Mouse (Mus musculus): ENCODE measurements around the gene Gas2l3. TPM values are rescaled to one million over a fixed set of nuclear protein-coding genes. Genes with fewer than 3 reads are reported as not detected.
A peak's percentile ranks its signal among the peaks of the same experiment; 100 is the strongest.

The Gas2l3 gene
- polyA plus RNA-seq, 1 experiment = 0.11 TPM

GRCm38 (mm10) chr10:89453068-89453641 lies 9.4 kb upstream of the Gas2l3 start:
- Histone ChIP-seq H3K36me3 (ENCODE audit: control insufficient read depth) (no peaks in the 10 kb centered on the region), H3K4me3 (replicated peaks) (peak overlapping the region; percentile 20), H3K4me1 (ENCODE audit: control insufficient read depth) (peaks cover 3% of the 10 kb centered on the region; the same call in 1 of the 2 replicates), H3K27me3 (ENCODE audit: control insufficient read depth) (no peaks in the 10 kb centered on the region; the same call in 1 of the 2 replicates), H3K9me3 (ENCODE audit: control insufficient read depth, low read length) (no peaks in the 10 kb centered on the region)
- no peak for TF ChIP-seq TAL1 (IDR thresholded peaks at IDR 0.05; ENCODE audit: low read length)
- no peak for TF ChIP-seq GATA1 (IDR thresholded peaks at IDR 0.05; ENCODE audit: low read length)

DNA sequence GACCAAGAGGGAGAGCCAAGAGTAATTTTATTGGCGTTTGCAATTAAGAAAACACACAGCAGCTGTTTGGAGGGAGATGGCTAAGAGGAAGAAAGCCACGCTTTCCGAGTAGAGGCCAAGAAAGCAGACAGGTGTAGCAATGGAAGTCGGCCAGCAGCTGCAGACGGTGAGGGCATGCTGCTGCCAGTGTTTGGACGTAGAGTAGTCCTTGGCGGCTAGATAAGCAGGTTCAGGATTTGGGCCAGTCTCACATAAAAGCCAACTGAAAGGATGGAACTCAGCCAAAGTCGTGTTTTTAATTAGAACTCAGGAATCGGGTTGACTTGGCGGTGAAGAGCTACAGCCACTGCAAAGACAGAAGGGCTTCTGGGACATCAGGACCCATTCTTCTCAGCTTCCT lies 6.6 kb upstream of the Gas2l3 start:
- TF ChIP-seq GATA1 (IDR thresholded peaks at IDR 0.05; ENCODE audit: low read length) (no peak), TAL1 (IDR thresholded peaks at IDR 0.05; ENCODE audit: low read length) (no peak)
- H3K9me3 ChIP-seq (ENCODE audit: control insufficient read depth, low read length) = no peaks in the 10 kb centered on the region
- H3K27me3 ChIP-seq (ENCODE audit: control insufficient read depth) = no peaks in the 10 kb centered on the region; the same call in 1 of the 2 replicates
- peaks cover 3% of the 10 kb centered on the region; the same call in 1 of the 2 replicates for H3K4me1 ChIP-seq (ENCODE audit: control insufficient read depth)
- no peaks in the 10 kb centered on the region for H3K36me3 ChIP-seq (ENCODE audit: control insufficient read depth)
- no peak overlapping the region for H3K4me3 ChIP-seq (replicated peaks)

- peak overlapping the region; percentile 98 for H3K4me3 ChIP-seq (replicated peaks)
- H3K4me1 ChIP-seq (ENCODE audit: control insufficient read depth) = peaks cover 35% of the 10 kb centered on the region
- no peaks in the 10 kb centered on the region for H3K9me3 ChIP-seq (ENCODE audit: control insufficient read depth, low read length)
- no peaks in the 10 kb centered on the region for H3K27me3 ChIP-seq (ENCODE audit: control insufficient read depth)
- TF ChIP-seq TAL1 (IDR thresholded peaks at IDR 0.05; ENCODE audit: low read length) (no peak), GATA1 (IDR thresholded peaks at IDR 0.05; ENCODE audit: low read length) (no peak)
- H3K36me3 ChIP-seq (ENCODE audit: control insufficient read depth) = peaks cover 17% of the 10 kb centered on the region
Measured at GRCm38 (mm10) chr10:89444381-89444780, 614 bp upstream of the Gas2l3 start.

DNA sequence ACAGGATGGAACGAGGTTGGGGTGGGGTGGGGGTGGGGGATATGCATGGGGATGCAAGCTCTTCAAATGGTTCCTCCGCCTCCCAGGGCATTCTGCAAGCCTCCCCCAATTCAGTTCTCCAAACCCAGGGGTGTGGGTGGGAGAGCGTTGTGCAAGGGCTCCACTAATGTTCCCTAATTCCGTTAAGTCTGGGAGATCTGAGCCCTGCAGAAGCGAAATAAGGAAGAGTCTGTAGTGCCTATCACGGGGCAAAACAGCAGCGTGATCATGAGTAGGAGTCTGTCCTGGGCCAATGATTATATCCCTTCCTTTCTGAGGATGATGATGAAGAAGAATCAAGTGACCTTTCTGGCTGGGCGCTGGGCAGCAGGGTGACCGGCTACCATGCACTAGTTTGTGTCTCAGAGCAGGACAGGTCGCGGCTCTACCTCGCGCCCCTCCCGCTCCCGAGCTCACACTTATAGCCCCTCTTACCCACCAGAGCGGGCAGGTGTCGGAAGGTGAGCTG lies 598 bp downstream of the Gas2l3 start:
- peaks cover 39% of the 10 kb centered on the region for H3K4me1 ChIP-seq (ENCODE audit: control insufficient read depth)
- H3K36me3 ChIP-seq (ENCODE audit: control insufficient read depth) = peaks cover 25% of the 10 kb centered on the region
- no peaks in the 10 kb centered on the region for H3K27me3 ChIP-seq (ENCODE audit: control insufficient read depth)
- peak overlapping the region; percentile 98 for H3K4me3 ChIP-seq (replicated peaks)
- H3K9me3 ChIP-seq (ENCODE audit: control insufficient read depth, low read length) = no peaks in the 10 kb centered on the region
- TF ChIP-seq GATA1 (IDR thresholded peaks at IDR 0.05; ENCODE audit: low read length) = no peak
- TF ChIP-seq TAL1 (IDR thresholded peaks at IDR 0.05; ENCODE audit: low read length) = no peak

- peaks cover 30% of the 10 kb centered on the region for H3K36me3 ChIP-seq (ENCODE audit: control insufficient read depth)
- H3K27me3 ChIP-seq (ENCODE audit: control insufficient read depth) = no peaks in the 10 kb centered on the region
- H3K4me3 ChIP-seq (replicated peaks) = peak overlapping the region; percentile 98
- TF ChIP-seq GATA1 (IDR thresholded peaks at IDR 0.05; ENCODE audit: low read length) (no peak), TAL1 (IDR thresholded peaks at IDR 0.05; ENCODE audit: low read length) (no peak)
- H3K4me1 ChIP-seq (ENCODE audit: control insufficient read depth) = peaks cover 41% of the 10 kb centered on the region
- no peaks in the 10 kb centered on the region for H3K9me3 ChIP-seq (ENCODE audit: control insufficient read depth, low read length)
Measured at GRCm38 (mm10) chr10:89442640-89443039, 1.1 kb downstream of the Gas2l3 start.

DNA sequence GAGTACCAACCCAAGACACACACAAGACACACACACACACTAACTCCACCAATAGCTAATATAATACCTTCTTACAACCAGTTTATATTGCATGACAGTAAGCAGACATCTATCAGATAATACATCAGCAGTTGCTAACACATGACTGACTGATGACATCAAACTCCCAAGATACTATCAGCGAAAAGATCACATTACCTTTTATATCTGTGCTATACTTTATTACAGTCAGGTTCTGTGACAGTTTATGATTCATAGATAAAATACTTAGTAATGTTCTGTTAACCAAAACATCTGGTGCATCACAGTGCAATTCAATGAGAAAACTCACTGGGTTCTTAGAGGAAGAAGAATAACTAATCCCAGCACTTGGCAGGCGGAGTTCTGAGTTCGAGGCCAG lies 1.8 kb downstream of the Gas2l3 start:
- Histone ChIP-seq H3K4me1 (ENCODE audit: control insufficient read depth) (peaks cover 41% of the 10 kb centered on the region), H3K4me3 (replicated peaks) (peak overlapping the region; percentile 25), H3K36me3 (ENCODE audit: control insufficient read depth) (peaks cover 37% of the 10 kb centered on the region)

GRCm38 (mm10) chr10:89439380-89439779 lies 4.4 kb downstream of the Gas2l3 start:
- TF ChIP-seq TAL1 (IDR thresholded peaks at IDR 0.05; ENCODE audit: low read length) (no peak), GATA1 (IDR thresholded peaks at IDR 0.05; ENCODE audit: low read length) (no peak)
- Histone ChIP-seq H3K36me3 (ENCODE audit: control insufficient read depth) (peaks cover 62% of the 10 kb centered on the region), H3K9me3 (ENCODE audit: control insufficient read depth, low read length) (no peaks in the 10 kb centered on the region), H3K4me3 (replicated peaks) (no peak overlapping the region), H3K27me3 (ENCODE audit: control insufficient read depth) (no peaks in the 10 kb centered on the region), H3K4me1 (ENCODE audit: control insufficient read depth) (peaks cover 40% of the 10 kb centered on the region)

More for the DNA sequence above, 1.8 kb downstream of the Gas2l3 start:
- Histone ChIP-seq H3K9me3 (ENCODE audit: control insufficient read depth, low read length) (no peaks in the 10 kb centered on the region), H3K27me3 (ENCODE audit: control insufficient read depth) (no peaks in the 10 kb centered on the region)
- no peak for TF ChIP-seq TAL1 (IDR thresholded peaks at IDR 0.05; ENCODE audit: low read length)
- no peak for TF ChIP-seq GATA1 (IDR thresholded peaks at IDR 0.05; ENCODE audit: low read length)

DNA sequence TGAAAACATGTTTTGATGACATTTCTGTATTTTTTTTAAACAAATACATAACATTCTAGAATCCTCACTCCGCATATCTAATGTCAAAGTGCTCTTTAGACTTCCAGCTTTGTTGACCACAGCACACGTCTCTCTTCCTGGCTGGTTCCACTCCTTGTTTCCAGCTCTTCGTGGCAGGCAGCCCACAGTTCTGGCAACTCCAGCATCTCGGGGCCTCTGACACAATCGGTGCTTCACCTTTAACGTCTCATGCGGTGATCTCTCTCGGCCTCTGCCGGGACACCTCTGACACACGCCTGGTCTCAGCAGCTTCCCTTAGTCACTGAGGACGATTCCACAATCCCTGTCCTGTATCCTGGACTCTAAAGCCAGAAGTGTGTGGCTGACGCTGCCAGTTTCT lies 5.8 kb downstream of the Gas2l3 start:
- Histone ChIP-seq H3K4me1 (ENCODE audit: control insufficient read depth) (peaks cover 29% of the 10 kb centered on the region), H3K27me3 (ENCODE audit: control insufficient read depth) (no peaks in the 10 kb centered on the region), H3K9me3 (ENCODE audit: control insufficient read depth, low read length) (no peaks in the 10 kb centered on the region), H3K36me3 (ENCODE audit: control insufficient read depth) (peaks cover 74% of the 10 kb centered on the region), H3K4me3 (replicated peaks) (no peak overlapping the region)
- TF ChIP-seq TAL1 (IDR thresholded peaks at IDR 0.05; ENCODE audit: low read length) (no peak), GATA1 (IDR thresholded peaks at IDR 0.05; ENCODE audit: low read length) (no peak)

- TF ChIP-seq TAL1 (IDR thresholded peaks at IDR 0.05; ENCODE audit: low read length) (no peak), GATA1 (IDR thresholded peaks at IDR 0.05; ENCODE audit: low read length) (no peak)
- H3K27me3 ChIP-seq (ENCODE audit: control insufficient read depth) = no peaks in the 10 kb centered on the region
- H3K36me3 ChIP-seq (ENCODE audit: control insufficient read depth) = peaks cover 78% of the 10 kb centered on the region
- no peaks in the 10 kb centered on the region for H3K9me3 ChIP-seq (ENCODE audit: control insufficient read depth, low read length)
- H3K4me3 ChIP-seq (replicated peaks) = no peak overlapping the region
- H3K4me1 ChIP-seq (ENCODE audit: control insufficient read depth) = peaks cover 28% of the 10 kb centered on the region
Measured at GRCm38 (mm10) chr10:89437472-89437871, 6.3 kb downstream of the Gas2l3 start.

Data from erythroblast, embryonic 14.5 days (primary cell).